Mouse (Mus musculus): ENCODE results near the gene Trmu.

DNA sequence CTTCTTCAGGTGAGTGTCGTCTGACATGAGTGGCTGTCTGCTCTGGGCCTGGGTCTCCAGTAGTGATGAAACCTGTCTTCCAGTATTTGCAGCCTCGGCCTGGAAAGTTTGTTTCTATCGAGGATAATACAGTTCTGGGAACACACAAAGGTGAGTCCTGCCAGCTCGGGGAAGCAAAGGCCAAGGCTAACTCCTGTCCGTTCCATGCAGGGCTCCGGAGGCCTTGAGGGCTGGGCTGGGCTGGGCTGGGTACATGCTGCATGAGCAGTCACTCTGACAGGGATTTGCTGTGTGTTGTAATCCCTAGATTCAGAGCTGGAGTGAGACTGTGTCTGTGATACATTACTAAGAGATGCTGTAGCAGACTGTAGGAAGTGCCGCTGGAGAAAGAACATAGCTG lies 14.8 kb downstream of the Trmu start:
- no peak for TF ChIP-seq GATA1 (IDR thresholded peaks at IDR 0.05; ENCODE audit: low read length)
- no peak for TF ChIP-seq TAL1 (IDR thresholded peaks at IDR 0.05; ENCODE audit: low read length)

Data from erythroblast, embryonic 14.5 days (primary cell).